Mouse (Mus musculus) gastrocnemius, postnatal 14 days (tissue): ENCODE data around the gene B3galnt1. TPM values are rescaled to one million over a fixed set of nuclear protein-coding genes. Genes with fewer than 3 reads are reported as not detected.

Experiments used
- DNase-seq: peaks from one replicate; pipeline ENCODE4 v3.0.0; 2021; ENCODE audit warnings: mixed read lengths
- intact Hi-C: fragments of 180-260 bp; cut with DNase I; formaldehyde crosslinking; loops from one replicate; pipeline ENCODE4 v1.15.1; 2025; ENCODE audit warnings: low total_unique reads
- long read RNA-seq, 2 experiments: library from polyadenylated mRNA; stranded (forward); transcript quantifications; one replicate each; pipeline ENCODE4 v2.0.0; 2021
- total RNA-seq, 2 experiments: library from RNA; stranded (reverse); gene quantifications; 2 replicates each; pipeline ENCODE4 v1.2.3; 2021

Gene B3galnt1
- total RNA-seq: 1 to 10 TPM; 3.7 to 6.7 TPM
- long read RNA-seq, experiment 1, transcript B3galnt1-201 (3 exons, 2,028 nt): major isoform, 7 of 7 reads
- long read RNA-seq, experiment 1, partial matches to known transcripts: 0 of 7 reads
- long read RNA-seq, experiment 1, other reads (novel, unspliced or antisense): 0 of 7 reads
- long read RNA-seq, experiment 2, partial matches to known transcripts: 0 of 4 reads
- long read RNA-seq, experiment 2, other reads (novel, unspliced or antisense): 1 of 4 reads

DNA sequence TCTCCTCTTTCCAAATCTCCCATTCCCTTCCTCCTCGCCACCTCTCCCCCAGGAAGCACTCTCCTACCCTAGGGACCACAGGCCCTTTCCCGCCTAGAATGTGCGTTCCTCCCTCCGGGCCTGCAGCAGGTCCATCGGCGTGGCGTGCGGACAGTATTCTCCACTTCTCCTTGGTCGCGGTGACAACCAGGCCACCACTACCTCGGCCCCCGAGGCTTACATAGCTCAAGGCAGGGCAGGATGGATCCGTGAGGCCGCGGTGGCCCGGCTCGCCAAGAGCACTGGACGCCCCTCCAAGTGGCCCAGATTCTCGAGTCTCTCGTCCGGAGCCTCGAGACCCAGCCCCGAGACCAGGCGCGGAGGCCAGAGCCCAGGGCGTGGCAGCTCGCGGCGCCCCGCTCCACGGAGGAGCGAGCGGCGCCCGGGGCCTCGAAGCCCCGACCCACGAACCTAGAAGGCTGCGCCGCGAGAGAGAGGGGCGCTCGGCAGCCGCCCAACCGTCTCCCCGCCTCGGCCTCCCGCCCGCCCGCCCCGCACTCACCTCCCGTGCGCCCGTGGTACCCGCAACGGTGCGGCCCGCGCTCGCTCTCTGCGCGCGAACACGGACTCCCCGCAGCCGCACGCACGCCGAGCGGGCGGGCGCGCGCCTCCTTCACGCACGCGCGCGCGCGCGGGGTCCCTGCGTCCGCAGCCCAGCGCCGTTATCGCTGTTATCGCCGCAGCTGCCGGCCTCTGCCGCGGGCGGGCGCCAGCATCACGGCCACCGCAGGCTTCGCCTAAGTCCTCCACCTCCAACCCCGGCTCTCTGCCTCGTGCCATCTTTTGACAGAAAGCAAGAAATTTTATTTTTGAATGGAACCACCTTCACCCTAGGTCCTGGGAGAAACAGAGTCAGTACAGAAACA is at the start of gene B3galnt1:
TSS of gene B3galnt1 (minus strand) at position 700 of the 905 bp plus-strand sequence.
- peak; percentile 72 for DNase-seq
- intact Hi-C loops: loop anchor here (5.0 kb wide), 1 partner anchor 104 kb away; no protein-coding TSS in a partner anchor

DNA sequence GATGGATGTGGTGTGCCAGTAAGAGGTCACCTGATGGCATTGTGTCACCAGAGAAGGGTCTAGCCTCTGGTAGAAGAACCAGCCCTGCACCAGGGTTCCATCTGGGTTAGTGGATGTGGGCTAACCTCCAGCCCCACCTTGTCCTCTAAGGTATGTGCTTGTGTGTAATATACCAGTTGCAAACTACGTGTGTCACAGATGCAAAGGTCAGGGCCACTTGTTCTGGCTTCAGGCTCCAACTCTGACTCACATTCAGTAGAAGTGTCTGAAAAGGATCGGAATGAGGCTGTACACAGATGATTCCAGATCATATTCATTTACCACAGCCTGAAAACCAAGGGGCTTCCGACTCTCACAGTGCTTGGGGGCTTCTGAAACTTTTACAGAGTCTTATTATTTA is 35.8 kb upstream of the B3galnt1 start:
- DNase-seq: no peak
- intact Hi-C loops: no loop called here

DNA sequence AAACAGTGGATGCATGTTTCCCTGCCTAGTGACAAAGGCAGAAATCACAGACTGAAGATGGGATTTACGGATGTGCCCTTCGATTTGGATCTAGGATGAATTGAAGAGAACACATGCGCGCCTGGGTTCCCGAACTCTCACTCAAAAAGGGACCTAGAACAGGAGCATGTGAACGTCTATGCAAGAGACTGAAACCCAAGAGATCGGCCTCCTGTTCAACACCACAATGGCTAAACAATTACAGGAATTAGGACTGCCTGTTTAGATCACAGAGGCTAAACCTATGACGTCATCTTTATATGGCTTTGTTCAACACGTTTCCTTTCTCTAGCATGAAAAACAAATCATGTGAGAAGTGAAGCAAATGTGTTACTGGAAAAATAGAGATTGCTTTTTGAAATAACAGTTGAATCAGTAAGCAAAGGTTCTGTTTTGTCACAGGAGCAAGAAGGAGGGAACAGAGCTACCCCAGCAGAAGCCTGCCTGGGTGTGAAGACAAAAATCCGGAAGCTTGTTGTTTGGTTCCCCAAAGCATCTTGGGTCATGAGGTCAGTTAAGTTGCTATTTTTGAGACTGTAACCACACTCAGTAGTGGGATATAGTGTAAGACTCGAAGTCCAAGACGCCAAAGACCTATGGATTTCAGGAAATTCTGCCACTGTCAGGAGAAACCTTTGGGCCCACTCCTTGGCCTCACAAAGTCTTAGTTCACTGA is 35.1 kb upstream of the B3galnt1 start:
- DNase-seq: no peak
- intact Hi-C loops: no loop called here

DNA sequence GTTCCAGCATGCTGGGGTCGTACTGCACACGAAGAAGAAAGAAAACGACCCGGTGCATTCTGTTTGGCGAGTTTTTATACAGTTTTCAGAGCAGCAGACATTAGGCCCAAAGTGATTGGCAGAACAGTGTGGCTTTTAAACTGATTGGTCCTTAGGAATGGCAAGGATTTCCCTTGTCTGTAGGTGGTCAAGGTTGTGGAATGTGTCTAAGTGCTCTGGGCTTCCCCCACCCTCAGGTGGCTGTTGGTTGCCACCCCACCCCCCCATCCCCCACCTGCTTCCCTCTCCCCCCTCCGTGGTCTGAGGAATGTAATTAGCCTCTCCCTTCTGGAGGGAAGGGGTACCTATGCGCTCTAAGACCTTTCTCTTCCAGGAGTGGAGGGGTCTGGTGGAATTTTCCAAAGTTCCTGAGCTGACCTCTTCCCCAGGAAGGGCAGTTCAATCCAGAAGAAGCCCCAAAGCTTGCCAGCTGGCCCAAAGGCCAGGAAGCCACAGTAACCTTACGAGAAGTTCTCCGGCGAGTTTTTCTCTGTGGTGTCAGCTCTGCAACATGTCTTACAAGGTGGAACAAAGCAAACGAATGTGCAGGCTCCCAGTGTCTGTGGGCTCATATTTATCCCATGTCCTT is 28.3 kb upstream of the B3galnt1 start:
- DNase-seq: no peak

DNA sequence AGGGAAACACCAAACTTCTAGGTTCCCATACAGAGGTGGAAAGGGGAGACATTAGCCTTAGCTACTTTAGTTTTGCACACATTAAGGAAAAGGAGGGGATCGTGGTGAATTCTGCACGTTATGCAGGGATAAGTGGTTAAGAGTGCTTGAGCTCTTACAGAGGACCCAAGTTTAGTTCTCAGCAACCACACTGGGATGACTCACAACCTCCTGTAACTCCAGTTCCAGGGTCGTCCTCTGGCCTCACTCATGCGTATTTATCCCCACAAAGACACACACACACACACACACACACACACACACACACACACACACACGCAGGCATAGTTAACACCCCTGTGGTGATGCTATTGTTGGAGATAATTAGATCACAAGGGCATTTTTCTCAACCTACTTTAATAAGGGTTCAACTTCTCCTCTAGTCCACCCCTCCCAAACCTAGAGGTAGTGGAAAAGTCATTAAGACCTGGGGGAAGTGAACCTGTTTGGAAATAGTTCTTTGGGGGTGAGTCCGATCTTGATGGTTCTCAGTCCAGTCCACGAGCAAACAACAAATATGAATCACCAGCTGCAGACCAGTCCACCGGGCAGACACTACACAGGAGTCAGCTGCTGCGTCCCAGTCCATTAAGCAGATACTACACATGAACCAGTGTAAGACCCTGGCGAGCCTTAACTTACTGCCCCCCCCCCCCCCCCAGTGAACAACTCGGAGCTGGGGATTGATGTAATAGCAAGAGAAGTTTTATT is 27.6 kb upstream of the B3galnt1 start:
- no peak for DNase-seq
- intact Hi-C loops: no loop called here

More for the DNA sequence above, 28.3 kb upstream of the B3galnt1 start:
- intact Hi-C loops: no loop called here

DNA sequence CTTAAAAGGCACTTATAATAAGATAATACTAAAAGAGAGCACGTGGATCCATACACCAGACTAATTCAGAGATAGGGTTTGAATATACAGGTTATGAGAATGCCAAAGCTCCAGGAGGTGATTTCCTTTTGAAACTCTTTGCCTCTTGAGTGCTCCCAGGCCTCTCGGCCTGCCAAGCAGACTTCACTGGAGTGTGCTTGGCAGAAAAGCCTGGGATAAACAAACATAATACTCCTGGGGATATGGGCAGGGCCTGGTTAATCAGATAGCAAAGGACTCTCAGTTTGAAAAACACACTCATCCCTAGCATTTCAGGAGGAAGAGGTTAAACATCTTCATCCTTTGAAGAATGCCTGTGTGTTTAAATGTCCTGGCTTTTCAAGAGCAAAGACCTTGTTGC is 25.4 kb upstream of the B3galnt1 start:
- DNase-seq: no peak
- intact Hi-C loops: no loop called here

DNA sequence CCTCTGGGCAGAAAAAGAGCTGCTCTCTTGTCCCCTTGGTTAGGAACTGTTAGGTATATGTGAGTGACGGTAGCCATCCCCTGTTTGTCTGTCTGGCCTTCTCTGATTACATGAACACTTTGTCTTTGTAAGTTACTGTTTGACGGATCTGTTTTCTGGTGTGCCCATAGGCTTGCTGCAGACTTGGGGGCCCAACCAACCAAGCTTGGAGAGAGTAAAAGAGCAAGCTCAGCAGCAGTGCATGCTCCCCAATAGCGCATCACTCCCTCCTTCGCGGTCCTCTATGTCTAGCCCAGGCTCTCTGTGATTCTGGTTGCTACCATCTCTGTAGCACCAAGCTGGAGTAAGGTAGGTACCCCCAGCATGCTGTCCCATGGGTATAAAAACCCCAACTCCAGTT is 9.1 kb upstream of the B3galnt1 start:
- intact Hi-C loops: no loop called here
- DNase-seq: no peak

DNA sequence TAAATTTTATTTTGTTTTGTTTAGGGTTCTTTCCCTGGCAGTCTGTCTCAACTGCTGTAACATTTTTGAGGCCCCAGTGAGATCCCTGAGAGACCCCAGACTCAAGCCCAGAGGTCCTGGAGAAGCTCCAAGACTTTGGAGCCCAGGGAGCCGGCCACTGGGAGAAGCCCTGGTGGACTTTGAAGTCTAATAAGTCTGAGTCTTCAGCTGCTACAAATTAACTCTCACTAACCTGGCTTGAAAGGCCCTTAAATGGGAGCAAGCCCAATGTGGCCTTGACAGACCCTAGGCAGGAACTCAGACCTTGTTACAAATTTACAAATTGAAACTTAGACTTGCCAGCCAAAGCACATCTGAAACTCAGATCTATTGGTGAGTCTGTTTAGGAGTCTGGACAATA is 8.7 kb upstream of the B3galnt1 start:
- intact Hi-C loops: no loop called here
- no peak for DNase-seq

DNA sequence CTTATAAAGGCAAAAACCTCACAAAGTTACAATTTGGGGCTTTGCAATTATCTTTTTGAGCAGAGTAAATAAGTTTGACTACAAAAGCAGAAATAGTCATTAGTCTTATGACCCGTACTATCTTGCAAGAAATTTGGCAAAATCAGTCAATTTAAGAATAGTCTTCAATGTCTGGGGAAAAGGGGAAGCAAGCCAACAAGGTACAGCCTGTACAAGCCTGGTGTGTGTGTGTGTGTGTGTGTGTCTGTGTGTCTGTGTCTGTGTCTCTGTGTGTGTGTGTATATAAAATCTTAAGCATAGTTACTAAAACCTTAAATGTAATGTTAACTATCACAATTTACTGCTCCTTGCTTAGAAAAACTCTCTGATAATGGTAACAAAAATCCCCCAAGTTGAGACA is 8.2 kb upstream of the B3galnt1 start:
- intact Hi-C loops: no loop called here
- DNase-seq: no peak

DNA sequence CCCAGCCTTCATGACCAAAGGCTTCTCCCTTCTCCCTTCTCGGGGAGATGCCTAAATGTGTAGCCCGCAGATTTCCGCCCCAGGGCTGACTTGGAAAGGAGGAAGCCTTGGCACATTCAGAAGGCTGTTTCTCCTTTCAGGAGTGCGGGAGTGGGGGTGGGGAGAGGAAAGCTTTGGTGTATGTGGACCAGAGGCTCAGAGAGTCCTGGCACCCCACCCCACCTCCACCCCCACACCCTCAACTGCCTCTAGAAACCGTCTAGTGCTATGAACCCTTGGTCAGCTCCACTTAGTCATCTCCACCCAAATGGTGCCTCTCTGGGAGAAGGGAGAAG is 373 bp upstream of the B3galnt1 start:
- intact Hi-C loops: loop anchor here (5.0 kb wide), 1 partner anchor 103 kb away; no protein-coding TSS in a partner anchor
- peak; percentile 14 for DNase-seq

DNA sequence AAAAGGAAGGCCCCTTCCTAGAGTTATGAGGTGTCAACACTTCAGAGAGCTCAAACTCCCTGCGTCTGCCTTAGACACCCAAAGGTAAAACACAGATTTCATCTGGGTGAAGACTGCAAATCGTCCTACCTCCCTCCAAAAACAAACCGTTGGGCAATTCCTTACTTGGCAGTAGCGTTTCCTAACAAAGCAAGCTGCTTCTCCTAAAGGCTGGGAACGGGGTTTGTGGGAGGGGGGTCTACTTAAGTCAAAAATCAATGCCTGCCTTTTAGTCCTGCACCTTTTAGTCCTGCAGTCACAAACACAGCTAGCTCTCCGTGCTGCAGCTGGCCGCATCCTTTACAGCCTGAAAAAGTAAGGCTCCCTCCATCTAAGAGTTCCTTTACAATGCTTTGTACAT is 944 bp downstream of the B3galnt1 start:
- no peak for DNase-seq
- intact Hi-C loops: loop anchor here (5.0 kb wide), 1 partner anchor 104 kb away; no protein-coding TSS in a partner anchor

DNA sequence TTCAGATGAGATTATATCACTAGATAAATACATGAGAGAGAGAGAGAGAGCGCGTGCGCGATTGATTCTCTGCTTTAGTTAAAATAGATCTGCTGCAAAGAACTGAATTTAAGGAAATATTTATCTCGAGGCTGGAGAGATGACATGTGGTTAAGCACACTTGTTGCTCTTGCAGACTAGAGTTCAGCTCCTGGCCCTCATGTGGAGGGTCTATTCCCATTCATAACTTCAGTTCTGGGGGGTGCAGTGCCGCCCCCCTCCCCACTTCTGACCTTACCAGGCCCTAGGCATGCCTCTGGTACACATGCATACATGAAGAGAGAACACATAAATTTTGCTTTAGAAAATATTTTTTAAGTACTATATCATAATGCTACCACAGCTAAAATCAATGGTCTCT is 1.5 kb downstream of the B3galnt1 start:
- intact Hi-C loops: loop anchor here (5.0 kb wide), 1 partner anchor 105 kb away; no protein-coding TSS in a partner anchor
- no peak for DNase-seq

DNA sequence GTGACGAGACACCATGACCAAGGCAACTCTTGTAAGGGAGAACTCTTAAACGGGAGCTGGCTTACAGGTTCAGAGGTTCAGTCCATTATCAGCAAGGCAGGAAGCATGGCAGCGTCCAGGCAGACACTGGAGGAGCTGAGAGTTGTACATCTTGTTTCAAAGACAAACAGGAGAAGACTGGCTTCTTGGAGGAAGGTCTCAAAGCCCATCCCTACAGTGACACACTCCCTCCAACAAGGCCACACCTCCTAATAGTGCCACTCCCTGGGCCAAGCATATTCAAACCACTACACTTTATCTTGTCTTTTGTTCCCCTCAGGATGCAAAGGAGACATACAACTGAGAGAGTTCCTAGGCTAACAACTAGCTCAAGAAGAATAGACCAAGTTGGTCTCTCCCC is 2.6 kb downstream of the B3galnt1 start:
- intact Hi-C loops: loop anchor here (5.0 kb wide), 1 partner anchor 106 kb away; no protein-coding TSS in a partner anchor
- DNase-seq: no peak

DNA sequence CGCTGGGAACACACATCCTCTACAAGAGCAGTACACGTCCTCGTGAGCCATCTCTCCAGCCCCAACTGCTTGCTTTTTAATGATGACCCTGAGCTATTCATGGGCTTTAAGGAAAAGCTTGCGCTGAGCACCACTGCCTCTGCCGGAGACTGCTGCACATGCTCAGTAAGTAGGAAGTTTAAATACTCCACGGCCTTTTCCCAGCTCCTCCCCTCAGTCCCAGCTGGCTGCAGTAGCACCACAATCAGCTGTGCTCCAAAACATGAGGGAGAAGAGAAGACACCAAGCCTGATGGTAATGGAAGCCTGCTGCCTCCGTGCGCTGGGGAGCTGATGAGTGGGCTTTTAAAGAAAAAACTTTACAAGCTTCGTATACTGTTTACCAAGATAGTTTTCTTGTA is 4.7 kb downstream of the B3galnt1 start:
- intact Hi-C loops: no loop called here
- DNase-seq: no peak

DNA sequence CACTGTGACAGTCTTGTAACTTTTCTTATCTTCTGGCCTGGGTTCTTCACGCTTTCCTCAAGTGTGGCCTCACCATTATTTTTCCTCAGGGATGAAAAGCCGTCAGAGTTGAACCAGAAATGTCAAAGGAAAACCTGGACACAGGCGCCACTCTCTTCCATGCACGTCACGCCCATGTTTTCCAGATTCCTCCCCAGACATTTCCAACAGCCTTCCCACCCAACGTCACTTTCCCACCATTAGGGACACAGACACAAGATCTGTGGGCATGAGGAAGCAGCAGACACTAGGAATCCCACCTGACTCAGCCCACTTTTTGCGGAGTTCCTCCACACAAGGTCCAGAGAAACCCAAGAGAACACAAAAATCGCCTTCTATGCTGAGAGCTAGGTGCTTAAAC is 5.3 kb downstream of the B3galnt1 start:
- intact Hi-C loops: no loop called here
- no peak for DNase-seq

DNA sequence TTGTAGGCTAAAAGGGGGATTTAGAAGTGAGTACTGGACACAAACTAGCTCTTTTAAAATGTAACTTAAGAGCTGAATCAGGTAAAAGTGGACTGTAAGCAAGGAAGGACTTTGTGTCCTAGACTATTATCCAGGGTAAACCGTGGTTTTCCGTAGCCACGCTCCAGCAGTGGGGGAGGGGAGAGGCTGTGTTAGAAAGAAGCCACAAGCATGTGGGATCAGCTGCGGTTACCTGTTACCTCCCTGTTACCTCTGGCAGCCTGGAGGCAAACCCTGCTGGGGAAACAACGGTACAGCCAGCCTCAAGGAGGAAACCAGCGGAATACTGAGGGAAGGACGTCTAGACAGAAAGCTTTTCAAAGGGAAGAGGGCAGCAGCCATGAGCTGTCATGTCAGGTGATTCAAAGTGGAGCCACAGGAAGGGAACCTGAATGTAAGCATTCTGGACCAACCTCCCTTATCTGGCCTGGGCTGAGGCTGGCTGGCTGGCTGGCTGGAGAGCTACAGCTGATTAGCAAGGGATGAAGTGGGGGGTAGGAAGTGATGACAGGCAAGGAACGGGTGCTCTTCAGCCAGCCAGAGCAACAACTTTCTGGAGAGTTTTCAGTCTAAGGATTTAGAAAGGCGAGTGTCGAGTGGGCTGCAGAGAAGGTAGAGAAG is 10.5 kb downstream of the B3galnt1 start:
- DNase-seq: no peak
- intact Hi-C loops: no loop called here

DNA sequence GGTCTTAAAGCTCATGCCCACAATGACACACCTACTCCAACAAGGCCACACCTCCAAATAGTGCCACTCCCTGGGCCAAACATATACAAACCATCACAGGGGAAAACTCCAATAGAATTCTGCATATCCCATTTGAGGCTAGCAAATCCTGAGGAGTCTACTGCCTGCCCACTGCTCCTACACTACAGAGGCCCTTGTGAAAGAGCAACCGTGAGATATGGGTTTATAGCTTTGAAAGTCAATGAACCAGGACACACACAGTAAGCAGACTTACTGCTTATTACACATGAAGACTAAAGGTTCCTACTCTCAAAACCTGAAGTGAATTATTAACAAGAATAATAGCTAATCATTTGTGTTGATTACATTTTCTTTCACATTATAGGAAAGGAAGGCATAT is 15.0 kb downstream of the B3galnt1 start:
- intact Hi-C loops: no loop called here
- DNase-seq: no peak

DNA sequence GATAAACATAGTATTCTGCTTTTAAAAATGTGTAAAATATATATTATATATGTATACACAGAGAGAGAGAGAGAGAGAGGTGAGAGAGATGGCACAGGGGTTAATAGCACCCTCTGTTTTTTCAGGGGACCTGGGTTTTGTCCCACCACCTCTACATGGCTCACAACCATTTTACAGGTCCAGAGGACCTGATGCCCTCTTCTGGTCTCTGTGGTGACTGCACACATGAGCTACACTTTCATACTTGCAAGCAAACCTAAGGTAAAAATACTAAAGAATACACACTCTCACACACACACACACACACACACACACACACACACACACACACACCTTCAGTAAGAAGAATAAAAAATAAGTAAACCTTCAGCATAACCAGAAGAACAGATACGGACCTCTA is 20.0 kb downstream of the B3galnt1 start:
- intact Hi-C loops: no loop called here
- DNase-seq: no peak

DNA sequence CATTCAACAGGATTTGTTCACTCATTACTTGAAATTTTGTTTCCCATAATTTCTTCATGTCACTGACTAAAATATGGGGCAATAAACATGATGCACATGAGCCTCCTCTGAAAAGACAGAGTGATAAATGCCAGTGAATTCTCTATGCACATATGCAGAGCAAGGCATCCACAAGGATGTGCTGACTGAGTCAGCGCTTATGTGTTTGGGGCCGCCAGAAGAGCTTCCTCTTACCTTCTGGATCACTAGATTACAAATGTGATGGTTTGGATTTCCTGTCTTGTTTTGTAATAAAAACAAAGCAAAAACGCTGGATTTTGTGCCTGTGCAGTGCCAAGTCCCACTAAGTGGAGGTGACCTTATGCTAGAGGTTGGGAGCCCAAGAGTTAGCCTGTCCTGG is 22.0 kb downstream of the B3galnt1 start:
- intact Hi-C loops: no loop called here
- DNase-seq: no peak
